Mouse (Mus musculus): ENCODE data around the gene Gpc5. TPM values are rescaled to one million over a fixed set of nuclear protein-coding genes. Genes with fewer than 3 reads are reported as not detected.
A peak's percentile ranks its signal among the peaks of the same experiment; 100 is the strongest.

The Gpc5 gene
- total RNA-seq, 2 experiments from 2014 or later: 26.6 to 31.1 TPM

DNA sequence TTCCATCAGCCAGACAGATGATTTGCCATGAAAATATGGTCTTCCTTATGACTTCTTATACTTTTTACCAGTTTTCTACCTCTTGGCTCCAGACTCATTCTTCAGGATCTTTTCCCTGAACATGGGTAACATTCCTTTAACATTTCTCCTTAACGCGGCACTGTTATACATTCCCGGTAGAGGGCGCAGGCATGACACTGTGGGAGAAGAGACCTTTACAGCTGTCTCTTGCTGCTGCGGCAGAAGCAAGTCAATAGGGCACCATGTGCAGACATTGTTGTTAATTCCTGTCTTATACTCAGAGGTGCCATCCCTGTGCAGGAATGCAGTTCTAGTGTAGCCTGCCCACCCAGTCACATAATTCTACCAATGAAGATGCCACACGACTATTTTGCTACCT lies 1115.0 kb downstream of the Gpc5 start:
- intact Hi-C loops (cut with DNase I): no loop called here
- peak; percentile 27 for DNase-seq

DNA sequence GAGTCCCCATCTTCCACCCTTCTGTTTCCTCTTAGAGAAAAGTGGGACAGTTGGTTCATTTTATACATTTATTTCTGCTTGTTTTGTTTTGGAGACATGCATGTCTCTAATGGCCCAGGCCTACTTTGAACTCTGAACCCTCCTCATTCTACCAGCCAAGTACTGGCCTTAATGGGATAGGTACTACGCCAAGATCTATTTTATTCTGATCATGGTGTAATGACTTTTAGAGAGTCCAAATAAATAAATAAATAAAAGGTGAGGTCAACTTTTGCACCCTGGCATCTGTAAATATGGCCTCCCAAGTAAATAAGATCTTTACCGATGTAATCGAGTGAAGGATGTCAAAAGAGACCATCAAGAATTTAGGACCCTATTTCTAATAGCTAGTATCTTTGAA lies 1116.6 kb downstream of the Gpc5 start:
- intact Hi-C loops (cut with DNase I): no loop called here
- no peak for DNase-seq

DNA sequence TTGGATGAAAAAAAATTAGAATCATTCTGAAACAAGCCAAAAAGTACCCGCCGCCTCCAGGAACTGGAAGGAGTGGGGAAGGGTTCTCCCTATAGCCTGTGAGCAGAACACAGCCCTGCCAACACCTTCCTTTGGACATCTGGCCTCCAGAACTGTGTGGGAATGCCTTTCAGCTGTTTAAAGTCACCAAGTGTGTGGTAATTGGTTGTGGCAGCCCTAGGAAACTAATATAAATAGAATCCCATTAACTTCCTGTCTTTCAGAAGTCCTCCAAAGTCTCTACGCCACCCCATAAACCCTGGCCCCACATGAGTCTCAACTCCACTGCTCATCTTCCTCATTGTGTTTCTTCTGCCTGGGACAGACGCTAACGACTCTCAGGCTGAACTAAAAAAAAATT lies 1117.0 kb downstream of the Gpc5 start:
- intact Hi-C loops (cut with DNase I): no loop called here
- no peak for DNase-seq

DNA sequence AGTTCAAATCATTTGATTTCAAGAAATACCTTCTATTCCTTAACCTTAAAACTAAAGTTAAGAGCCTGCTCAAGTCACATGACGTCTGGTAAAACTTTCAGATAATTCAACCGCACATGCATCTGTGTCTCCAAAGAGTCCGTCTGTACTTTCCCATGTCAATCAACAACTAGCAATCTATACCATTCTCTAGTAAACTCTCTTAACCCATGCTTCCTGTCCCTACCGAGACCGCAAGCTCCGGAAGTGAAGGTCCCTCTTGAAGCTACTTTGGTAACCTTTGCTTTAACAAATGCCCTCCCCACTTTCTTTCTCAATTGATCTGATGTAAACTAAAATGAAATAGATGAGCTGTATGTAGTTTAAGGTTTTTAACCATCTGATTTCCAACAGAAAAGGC lies 1118.3 kb downstream of the Gpc5 start:
- intact Hi-C loops (cut with DNase I): no loop called here
- DNase-seq: no peak

DNA sequence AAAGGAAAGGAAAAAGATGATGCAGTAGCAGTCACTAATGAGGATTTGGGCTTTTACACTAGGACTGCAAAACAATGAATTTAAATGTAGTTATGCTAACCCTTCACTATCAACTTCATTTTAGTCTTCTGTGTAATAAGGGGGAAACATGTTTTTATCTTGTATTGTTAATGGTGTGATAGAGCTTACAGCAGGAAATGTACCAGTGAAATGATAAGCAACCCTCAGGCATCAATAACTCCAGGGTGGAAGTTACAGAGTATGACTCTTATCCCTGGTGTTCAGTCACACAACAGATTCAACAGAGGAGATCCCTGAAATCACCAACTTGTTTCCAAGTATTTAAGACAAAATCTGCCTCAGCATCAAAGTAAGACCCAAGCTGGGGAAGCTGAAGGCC lies 1120.0 kb downstream of the Gpc5 start:
- DNase-seq: no peak
- intact Hi-C loops (cut with DNase I): no loop called here

DNA sequence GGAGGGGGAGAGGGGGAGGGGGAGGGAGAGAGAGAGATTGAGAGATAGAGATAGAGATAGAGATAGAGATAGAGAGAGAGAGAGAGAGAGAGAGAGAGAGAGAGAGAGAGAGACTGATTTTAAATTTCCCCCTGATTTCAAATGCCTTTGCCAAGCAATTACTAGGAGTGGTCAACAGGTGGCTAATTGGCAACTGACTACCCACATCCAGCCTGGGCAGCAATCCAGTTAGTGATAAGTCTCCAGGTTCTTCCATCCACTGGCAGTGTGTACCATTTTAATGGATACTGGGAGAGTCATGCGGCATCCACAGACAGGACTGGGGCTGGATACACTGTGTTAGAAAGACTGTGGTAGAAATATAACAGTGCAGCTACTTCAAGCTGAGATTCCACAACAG lies 1166.1 kb downstream of the Gpc5 start:
- peak; percentile 20 for DNase-seq
- intact Hi-C loops (cut with DNase I): no loop called here

DNA sequence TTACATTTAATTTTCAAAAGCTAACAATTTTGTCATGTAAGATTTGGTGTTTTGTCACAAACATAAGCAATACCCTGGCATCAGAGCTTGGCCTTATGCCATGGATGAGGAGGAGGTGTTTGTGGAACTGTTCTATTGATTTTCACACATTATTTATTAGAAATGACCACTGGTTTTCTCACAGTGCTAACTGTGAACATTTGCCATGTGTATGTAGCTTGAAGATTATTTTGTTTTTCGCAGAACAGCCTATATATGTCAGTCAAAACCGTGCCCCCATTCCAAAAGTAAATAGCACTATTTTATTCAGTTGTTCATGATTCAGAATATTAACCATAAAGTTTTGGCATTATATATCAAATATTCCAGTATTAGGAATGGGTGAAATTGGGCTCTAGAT lies 1216.5 kb downstream of the Gpc5 start:
- intact Hi-C loops (cut with DNase I): no loop called here
- DNase-seq: no peak

DNA sequence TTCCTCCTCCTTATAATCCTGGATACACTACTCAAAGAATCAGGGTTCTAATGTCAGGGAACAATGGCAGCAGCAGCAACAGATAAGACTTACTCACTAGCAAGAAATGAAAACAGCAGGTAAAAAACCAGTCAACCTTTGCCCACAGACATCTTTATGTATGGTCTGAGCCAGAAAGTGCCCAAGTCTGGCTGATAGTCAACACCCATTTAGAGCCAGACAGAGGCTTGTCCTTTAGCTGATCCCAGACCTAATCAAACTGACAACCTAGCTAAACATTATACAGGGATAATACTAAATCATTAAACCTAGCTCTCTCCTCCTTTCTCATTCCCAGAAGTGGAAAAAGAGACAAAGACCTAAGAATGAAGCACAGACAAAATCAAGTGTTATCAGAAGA lies 1225.5 kb downstream of the Gpc5 start:
- DNase-seq: no peak
- intact Hi-C loops (cut with DNase I): no loop called here

DNA sequence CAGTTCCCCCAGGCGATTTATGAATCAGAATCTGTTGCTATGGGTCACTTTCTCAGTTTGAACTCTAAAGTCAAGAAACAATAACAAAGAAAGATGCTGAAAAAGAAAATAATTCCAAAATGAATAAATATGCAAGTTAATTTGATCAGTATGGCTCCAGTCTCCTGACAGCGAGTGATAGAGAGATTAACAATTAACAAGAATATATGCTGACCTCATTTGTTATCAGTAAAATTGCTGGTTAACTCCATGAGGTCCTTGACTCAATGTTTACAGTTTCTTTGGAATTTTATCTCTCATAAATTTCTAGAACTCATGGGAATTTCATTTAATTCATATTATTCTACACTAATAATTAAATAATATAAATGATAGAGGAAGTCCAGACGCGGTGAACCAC lies 1244.2 kb downstream of the Gpc5 start:
- intact Hi-C loops (cut with DNase I): no loop called here
- no peak for DNase-seq

DNA sequence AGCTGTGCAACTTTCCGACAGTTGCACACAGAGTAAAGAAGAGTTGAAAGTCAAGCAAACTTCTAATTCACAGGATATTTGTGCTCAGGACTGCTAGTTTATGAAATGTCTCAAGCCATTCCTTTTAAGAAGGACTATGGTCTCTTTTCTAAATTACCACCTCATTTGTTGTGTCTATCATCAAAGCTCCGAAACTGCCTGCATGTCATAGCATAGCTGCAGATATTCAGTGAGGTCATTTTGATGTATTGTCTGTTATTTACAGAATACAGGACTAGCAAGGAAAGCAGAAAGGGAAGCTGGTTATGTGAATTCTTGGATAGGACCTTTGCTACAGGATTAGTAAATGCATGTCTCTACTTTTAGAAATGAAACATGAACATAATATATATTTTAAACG lies 1246.4 kb downstream of the Gpc5 start:
- no peak for DNase-seq
- intact Hi-C loops (cut with DNase I): no loop called here

DNA sequence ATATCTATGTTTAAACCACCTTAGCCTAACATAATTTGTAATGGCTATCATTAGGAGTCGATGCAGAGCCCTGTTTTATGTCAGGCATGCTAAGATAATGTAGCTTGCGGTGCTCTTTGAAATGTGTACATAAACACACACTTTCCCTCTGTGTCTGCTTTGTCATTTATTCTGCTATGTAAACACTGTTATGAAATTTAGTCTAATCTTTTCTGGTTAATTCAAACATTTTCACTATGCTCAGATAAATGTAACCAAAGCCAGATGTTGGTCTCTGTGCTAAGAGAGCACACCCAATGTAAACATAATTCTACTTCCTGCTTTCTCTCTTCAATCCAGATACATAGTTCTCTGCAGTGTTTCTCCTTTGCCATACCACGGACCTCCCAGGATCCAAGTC lies 1256.5 kb downstream of the Gpc5 start:
- DNase-seq: no peak

DNA sequence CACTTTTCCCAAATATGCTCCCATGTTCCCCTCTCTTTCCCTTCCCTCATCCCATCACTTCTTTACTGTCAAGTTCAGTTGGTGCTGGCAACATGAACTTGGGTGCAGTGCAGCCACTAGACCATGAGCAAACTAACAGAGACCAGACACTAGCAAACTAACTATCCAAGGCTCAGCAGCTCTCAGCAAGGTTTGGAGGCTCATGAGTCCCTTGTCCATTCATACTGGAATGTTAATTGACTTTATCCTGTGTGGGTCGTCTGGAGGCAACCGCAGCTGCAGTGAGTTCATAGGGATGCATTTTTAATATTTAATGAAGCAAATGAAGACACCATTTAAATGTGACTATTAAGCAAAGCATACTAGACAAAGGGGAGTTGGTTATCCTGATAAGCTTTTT lies 1292.6 kb downstream of the Gpc5 start:
- intact Hi-C loops (cut with DNase I): no loop called here
- DNase-seq: no peak

More for the DNA sequence above, 1256.5 kb downstream of the Gpc5 start:
- intact Hi-C loops (cut with DNase I): no loop called here

DNA sequence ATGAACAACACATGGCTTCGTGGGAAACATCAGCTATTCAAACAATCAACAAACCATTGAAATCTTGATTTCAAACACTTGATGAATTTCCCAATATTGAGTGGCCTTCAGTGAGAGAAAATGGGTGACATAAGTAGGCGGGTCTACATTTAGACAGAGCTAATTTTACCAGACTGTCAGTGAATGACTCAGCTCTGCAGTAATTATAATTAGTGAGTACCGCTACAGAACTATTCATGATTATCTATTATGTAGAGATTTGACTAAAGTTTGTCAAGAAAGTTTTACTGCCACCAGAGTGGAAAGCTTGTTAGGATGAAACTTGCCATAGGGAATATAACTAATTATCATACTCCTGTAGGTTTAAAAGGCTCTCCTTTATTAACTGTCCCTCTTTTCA lies 1323.5 kb downstream of the Gpc5 start:
- no peak for DNase-seq
- intact Hi-C loops (cut with DNase I): no loop called here

DNA sequence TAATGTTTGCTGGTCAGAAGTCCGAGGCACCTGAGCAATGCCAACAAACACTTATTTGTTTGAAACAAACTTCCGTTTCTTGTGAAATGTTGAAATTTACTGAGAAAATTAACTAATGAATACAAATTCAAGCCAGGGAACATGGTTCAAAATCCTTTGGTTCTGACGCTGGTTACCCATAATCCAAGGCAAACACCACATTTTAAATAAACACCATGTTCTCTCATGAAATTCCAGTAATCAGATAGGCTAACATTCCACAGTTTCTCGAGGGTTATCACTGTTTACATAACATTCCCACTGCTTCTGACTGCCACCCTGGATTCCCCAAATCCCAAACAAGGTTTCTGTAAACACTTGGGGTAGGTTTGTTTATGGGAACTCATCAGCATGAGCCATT lies 1356.2 kb downstream of the Gpc5 start:
- DNase-seq: no peak
- intact Hi-C loops (cut with DNase I): no loop called here

DNA sequence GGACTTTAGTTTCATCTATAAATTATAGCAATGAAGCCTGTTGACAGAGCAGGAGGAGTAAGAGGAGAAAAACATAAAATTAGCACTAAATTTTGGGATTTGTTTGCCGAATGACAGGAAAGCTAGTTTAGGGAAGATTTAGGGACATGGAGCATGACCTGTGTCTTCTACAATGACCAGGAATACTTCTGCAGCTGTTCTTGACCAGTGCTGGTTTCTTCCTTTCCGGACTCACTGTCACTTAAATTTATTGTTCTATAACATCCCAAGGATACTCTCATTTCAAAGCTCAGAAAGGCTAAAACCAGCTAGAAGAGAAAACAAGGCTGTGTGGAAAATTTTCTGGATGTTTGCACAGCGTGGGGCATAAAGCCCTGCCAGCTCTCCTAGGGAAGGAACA lies 1361.3 kb downstream of the Gpc5 start:
- DNase-seq: no peak
- intact Hi-C loops (cut with DNase I): no loop called here

DNA sequence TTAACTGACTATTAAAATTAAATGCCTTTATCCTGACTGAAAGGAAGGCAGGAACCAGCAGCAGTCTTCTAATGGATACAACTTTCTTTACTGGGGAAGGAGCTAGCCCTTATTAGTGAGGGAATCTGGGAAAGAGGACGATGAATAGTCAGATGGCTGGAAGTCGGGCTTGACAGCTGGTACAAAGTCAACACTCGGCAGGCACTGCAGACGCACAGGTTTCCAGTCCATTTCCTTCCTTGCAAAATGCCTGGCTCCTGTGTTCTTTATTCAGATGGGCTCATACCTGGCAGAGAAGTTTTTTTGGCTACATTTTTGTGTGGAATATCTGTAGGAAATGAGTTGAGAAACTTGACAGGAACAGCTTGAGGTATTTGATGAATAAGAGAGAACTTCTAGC lies 1364.2 kb downstream of the Gpc5 start:
- DNase-seq: peak; percentile 9
- intact Hi-C loops (cut with DNase I): no loop called here

DNA sequence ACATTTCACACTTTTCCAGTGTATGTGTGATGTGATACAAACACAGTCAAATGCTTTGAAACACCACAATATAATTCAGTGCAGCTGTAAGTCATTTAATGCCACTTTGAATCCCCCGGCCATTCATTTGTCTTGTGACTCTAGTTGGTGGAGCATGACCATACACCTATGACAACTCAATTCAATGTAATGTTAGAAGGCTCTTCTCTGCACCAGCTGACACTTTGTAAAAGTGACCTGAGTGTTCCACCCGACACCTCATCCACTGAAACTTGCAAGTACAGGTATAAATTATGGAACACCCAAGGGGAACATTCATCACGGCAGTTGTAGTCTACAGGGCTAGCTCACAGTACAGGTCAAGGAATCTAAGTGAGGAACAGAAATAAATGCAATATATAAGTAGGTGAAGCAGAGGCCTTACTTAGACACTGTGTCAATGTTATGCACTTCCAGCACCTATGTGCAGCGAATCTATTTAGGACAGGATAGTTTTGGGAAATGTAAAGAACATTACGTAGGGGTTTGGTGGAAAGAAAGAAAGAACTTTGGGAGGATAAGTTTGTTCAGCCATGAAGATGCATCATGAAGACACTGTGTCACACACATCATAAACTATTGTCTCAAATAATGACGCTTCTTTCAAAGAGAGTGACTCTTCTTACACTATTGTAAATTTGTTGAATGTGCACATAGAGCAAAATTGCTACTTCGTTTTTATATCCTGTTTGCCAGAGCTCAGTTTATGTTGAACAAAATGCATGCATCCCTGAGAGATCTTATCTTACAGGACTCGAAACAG lies 1381.6 kb downstream of the Gpc5 start:
- no peak for DNase-seq
- intact Hi-C loops (cut with DNase I): no loop called here

DNA sequence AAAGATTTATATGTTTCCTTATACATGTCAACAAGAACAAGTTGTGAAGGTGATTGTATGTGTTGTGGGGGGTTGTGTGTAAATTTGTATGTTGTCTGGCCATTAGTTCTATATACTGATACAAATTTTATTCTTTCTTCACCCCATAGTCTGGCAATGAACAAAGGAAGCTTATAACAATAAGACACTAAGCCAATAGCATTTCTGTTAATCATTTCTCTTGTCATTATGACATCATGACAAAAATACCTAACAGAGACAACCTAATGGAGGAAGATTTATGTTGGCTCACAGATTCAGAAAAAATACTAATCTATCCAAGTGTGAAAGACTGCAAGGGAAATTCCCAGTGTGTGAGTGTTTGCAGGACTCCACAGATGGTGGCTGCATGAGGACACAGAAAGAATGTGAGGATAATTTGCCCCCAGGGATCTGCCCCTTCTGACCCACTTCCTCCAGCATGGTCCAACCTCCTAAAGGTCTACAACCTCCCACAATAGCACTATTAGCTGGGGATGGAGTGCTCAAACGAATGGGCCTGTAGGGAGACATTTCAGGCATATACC lies 1402.4 kb downstream of the Gpc5 start:
- intact Hi-C loops (cut with DNase I): no loop called here
- no peak for DNase-seq

DNA sequence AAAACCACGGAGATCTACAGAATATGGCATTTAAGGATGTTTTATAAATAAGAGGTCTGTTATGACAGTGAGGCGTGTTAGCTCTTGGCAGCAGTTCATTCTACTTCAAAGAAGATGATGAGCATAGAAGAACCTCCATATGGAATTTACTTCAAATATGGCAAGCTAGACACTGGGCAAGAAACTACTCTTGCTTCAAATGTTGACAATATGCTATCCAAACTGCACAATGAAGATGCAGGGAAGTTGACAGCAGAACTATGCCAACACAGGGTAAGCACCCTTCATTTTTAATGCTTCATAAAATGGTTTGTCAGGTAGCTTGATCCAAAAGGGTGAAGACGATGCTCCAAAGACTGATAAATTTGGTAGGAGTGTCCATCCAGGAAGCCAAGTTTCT lies 1446.2 kb downstream of the Gpc5 start:
- intact Hi-C loops (cut with DNase I): no loop called here
- no peak for DNase-seq

DNA sequence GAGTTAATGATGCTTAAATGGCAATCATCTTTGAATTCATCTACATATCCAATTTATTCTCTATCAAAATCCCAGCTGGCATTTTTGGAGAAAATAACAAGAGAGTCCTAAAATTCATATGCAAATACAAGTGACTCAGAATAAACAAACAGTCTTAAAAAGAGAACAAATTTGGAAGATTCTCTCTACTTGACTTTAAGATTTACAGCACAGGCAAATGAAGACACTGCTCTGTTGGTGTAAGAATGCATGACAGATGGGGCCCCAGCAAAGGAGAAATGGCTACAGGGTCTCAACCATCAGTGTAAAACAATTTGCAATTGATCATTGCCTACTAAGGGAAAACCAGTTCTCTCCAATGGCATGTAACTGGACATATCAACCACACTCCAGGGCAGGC lies 1451.7 kb downstream of the Gpc5 start:
- intact Hi-C loops (cut with DNase I): no loop called here

DNA sequence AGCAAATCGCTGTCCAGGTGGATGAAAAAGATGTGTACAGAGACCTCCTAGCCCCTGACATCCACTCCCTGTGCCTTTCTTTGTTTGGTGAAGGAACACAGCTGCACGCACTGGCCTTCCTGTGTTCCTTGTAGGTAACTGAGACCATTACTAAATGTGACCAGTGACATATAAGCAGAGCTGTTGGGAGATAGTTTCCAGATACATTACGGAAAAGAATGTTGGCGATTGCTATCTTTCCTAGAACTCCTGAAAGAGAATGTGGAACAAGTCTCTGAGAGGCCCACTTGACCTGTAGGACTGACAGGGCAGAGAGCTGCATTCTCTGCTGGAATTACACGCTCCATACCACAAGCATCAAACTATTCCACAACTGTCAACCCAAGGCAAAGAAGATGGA lies 1459.4 kb downstream of the Gpc5 start:
- intact Hi-C loops (cut with DNase I): no loop called here
- DNase-seq: no peak

More for the DNA sequence above, 1451.7 kb downstream of the Gpc5 start:
- DNase-seq: no peak

DNA sequence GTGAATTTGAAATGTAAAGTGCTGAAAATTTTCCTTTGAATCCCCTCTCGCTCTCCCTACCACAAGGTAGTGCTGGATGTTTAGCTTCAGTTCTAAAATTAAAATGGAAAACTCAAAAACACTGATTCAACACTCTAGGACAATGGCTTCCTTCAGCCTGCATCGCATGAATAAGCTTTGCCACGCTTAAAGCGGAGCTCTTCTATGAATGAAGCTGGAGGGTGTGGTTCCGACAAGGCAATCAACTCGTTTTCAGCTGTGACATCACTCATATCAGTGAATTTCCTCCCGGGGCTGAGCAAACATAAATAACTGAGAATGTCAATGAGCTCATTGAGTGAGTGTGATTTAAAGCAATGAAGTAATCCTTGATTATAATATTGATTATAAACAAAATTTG lies 1461.3 kb downstream of the Gpc5 start:
- no peak for DNase-seq
- intact Hi-C loops (cut with DNase I): no loop called here
